Mouse (Mus musculus): Measurements from ENCODE around the gene Mmp15. TPM values are rescaled to one million over a fixed set of nuclear protein-coding genes. Genes with fewer than 3 reads are reported as not detected.

Mmp15 gene
- polyA plus RNA-seq, 1 experiment from 2014 or later = 15.3 TPM

DNA sequence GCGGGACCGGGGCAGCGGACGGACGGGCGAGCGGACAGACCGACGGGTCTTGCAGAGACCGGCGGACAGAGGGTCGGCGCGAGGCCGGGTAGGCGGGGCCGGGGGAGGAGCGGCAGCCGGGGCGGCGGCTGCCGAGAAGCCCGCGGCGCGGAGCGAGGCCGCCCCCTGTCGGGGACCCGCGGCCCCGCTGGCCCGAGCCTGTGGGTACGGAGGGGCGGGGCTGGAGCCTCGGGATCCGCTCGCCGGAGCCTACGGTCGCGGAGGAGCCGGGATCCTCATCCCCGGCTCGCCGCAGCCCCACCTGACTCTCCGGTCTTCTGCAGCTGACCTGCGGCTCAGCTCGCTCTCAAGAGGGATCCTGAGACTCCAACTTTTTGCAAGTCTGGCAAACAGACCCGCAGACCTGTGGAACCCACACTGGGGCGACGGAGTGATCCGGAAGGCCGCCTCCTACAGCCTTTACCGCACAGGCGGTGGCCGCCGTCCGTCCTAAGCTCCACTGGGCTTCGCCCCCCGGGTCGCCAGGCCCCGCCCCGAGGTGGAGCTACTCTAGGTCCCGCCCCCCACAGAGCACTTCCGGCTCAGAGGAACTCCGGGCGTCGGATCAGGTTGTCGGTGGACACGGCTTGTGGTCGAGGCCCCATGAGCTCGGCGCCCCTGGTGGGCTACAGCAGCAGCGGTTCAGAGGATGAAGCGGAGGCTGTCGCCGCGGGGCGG lies 20.2 kb upstream of the Mmp15 start, which contains the start of the genes Zfp319 and Usb1:
TSS of gene Zfp319 (minus strand) at position 231 of the 717 bp plus-strand sequence.
TSS of gene Usb1 (plus strand) at position 565 of the 717 bp plus-strand sequence.
- ATAC-seq (ENCODE audit: low read depth) (peak; percentile 94), DNase-seq (ENCODE audit: low spot score) (peak; percentile 97)
- Histone ChIP-seq H3K9ac (ENCODE audit: low read depth, low read length) (peak within 1 kb of the TSS; percentile 89), H3K36me3 (ENCODE audit: control insufficient read depth, insufficient read depth, low read length) (peaks cover 45% of the 10 kb centered on the region), H3K9me3 (ENCODE audit: control insufficient read depth, low read length) (0 out of 2 replicates have a peak, but pooled peaks cover 4% of the 10 kb centered on the region), H3K4me2 (ENCODE audit: low read depth, low read length) (peak within 1 kb of the TSS; percentile 84), H3K4me1 (ENCODE audit: control insufficient read depth, insufficient read depth, low read length) (peaks cover 12% of the 10 kb centered on the region), H3K27me3 (replicated peaks; ENCODE audit: control insufficient read depth, insufficient read depth, low read length) (no peaks in the 10 kb centered on the region), H3K4me3 (ENCODE audit: low read depth, low read length) (peak within 1 kb of the TSS; percentile 73), H3K27ac (replicated peaks; ENCODE audit: low read depth, low read length) (peak within 1 kb of the TSS; percentile 98)
- WGBS = 1% methylated on average over 11 of the region's 80 CpGs

DNA sequence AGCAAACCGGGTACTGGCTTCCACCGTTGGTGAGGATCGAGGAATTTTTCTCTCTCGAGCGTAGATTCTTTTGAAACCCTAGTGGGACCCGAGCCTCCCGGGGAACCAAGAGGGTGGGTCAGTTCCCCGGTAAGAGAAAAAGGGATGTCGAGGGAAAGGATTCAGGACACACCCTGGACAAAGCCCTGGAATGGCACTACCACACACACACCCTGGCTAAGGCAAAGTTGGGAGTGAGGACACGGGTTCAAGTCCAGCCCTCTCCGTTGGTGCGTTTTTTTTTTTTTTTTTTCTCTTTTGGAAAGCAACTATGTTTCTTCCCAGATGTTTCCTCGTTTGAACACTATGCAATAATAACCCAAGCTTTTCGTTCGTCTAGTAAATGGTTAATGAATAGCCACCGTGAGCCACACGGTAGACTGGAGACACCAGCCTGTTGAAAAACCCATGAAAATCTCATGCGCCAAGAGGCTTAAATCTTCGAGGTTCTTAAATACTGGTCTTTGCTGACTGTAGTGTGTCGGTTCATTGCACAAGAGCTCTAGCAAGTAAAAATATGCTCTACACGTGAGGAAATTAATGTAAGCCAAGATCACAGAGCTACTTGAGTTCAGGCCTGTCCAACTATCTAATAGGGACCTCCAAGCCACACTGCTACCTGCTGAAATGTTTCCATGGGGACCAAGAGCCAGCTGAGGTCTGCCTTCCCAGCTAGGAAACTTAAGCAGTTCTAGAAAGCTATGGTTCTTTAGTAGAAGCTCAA lies 19.4 kb upstream of the Mmp15 start:
- Histone ChIP-seq H3K9me3 (ENCODE audit: control insufficient read depth, low read length) (0 out of 2 replicates have a peak, but pooled peaks cover 4% of the 10 kb centered on the region), H3K27ac (replicated peaks; ENCODE audit: low read depth, low read length) (peak overlapping the region; percentile 98), H3K4me1 (ENCODE audit: control insufficient read depth, insufficient read depth, low read length) (peaks cover 12% of the 10 kb centered on the region), H3K9ac (ENCODE audit: low read depth, low read length) (peak overlapping the region; percentile 89), H3K4me2 (ENCODE audit: low read depth, low read length) (peak overlapping the region; percentile 84), H3K4me3 (ENCODE audit: low read depth, low read length) (peak overlapping the region; percentile 73), H3K27me3 (replicated peaks; ENCODE audit: control insufficient read depth, insufficient read depth, low read length) (no peaks in the 10 kb centered on the region), H3K36me3 (ENCODE audit: control insufficient read depth, insufficient read depth, low read length) (peaks cover 44% of the 10 kb centered on the region)
- DNase-seq (ENCODE audit: low spot score) (no peak), ATAC-seq (ENCODE audit: low read depth) (no peak)
- 26% methylated on average over 21 of the region's 21 CpGs for WGBS

GRCm38 (mm10) chr8:95335706-95336105 lies 16.4 kb upstream of the Mmp15 start:
- ATAC-seq (ENCODE audit: low read depth) = no peak

GRCm38 (mm10) chr8:95336363-95336762 lies 15.7 kb upstream of the Mmp15 start:
- H3K27me3 ChIP-seq (replicated peaks; ENCODE audit: control insufficient read depth, insufficient read depth, low read length) = no peaks in the 10 kb centered on the region
- 0 out of 2 replicates have a peak, but pooled peaks cover 4% of the 10 kb centered on the region for H3K9me3 ChIP-seq (ENCODE audit: control insufficient read depth, low read length)
- DNase-seq (ENCODE audit: low spot score) (no peak), ATAC-seq (ENCODE audit: low read depth) (no peak)
- H3K4me3 ChIP-seq (ENCODE audit: low read depth, low read length) = no peak overlapping the region
- H3K9ac ChIP-seq (ENCODE audit: low read depth, low read length) = no peak overlapping the region
- H3K27ac ChIP-seq (replicated peaks; ENCODE audit: low read depth, low read length) = no peak overlapping the region
- H3K4me2 ChIP-seq (ENCODE audit: low read depth, low read length) = no peak overlapping the region
- peaks cover 6% of the 10 kb centered on the region; the same call in 1 of the 2 replicates for H3K4me1 ChIP-seq (ENCODE audit: control insufficient read depth, insufficient read depth, low read length)
- peaks cover 55% of the 10 kb centered on the region for H3K36me3 ChIP-seq (ENCODE audit: control insufficient read depth, insufficient read depth, low read length)

More at GRCm38 (mm10) chr8:95335706-95336105, 16.4 kb upstream of the Mmp15 start:
- WGBS = 91% methylated on average over 1 of the region's 1 CpGs
- Histone ChIP-seq H3K27ac (replicated peaks; ENCODE audit: low read depth, low read length) (no peak overlapping the region), H3K9ac (ENCODE audit: low read depth, low read length) (no peak overlapping the region), H3K4me3 (ENCODE audit: low read depth, low read length) (no peak overlapping the region), H3K4me1 (ENCODE audit: control insufficient read depth, insufficient read depth, low read length) (peaks cover 6% of the 10 kb centered on the region; the same call in 1 of the 2 replicates), H3K4me2 (ENCODE audit: low read depth, low read length) (no peak overlapping the region), H3K36me3 (ENCODE audit: control insufficient read depth, insufficient read depth, low read length) (peaks cover 53% of the 10 kb centered on the region), H3K9me3 (ENCODE audit: control insufficient read depth, low read length) (0 out of 2 replicates have a peak, but pooled peaks cover 4% of the 10 kb centered on the region), H3K27me3 (replicated peaks; ENCODE audit: control insufficient read depth, insufficient read depth, low read length) (no peaks in the 10 kb centered on the region)
- DNase-seq (ENCODE audit: low spot score) = no peak

DNA sequence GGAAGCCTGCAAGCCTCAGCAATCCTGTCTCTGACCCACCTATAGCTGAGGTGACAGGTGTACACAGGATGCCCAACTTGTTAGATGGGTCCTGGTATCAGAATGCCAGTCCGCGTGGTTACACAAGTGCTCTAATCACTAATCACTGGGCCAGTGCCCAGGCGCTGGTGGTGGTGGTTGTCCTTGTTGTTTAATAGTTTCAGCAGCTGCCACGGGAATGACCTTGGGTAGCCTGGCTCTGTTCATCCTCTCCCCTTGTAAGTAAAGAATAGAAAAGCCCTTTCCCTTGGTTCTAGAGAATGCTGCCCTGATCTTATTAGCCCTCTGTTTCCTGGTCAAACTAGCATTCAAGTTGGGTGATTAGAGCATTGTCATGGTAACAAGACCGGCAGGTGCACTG lies 10.3 kb upstream of the Mmp15 start:
- Histone ChIP-seq H3K36me3 (ENCODE audit: control insufficient read depth, insufficient read depth, low read length) (peaks cover 75% of the 10 kb centered on the region), H3K4me1 (ENCODE audit: control insufficient read depth, insufficient read depth, low read length) (no peaks in the 10 kb centered on the region; the same call in 1 of the 2 replicates), H3K27ac (replicated peaks; ENCODE audit: low read depth, low read length) (no peak overlapping the region), H3K9me3 (ENCODE audit: control insufficient read depth, low read length) (no peaks in the 10 kb centered on the region), H3K4me2 (ENCODE audit: low read depth, low read length) (no peak overlapping the region), H3K9ac (ENCODE audit: low read depth, low read length) (no peak overlapping the region), H3K27me3 (replicated peaks; ENCODE audit: control insufficient read depth, insufficient read depth, low read length) (no peaks in the 10 kb centered on the region), H3K4me3 (ENCODE audit: low read depth, low read length) (no peak overlapping the region)
- no peak for DNase-seq (ENCODE audit: low spot score)
- 66% methylated on average over 5 of the region's 5 CpGs for WGBS
- no peak for ATAC-seq (ENCODE audit: low read depth)

GRCm38 (mm10) chr8:95344668-95345067 lies 7.4 kb upstream of the Mmp15 start:
- Histone ChIP-seq H3K9ac (ENCODE audit: low read depth, low read length) (no peak overlapping the region), H3K36me3 (ENCODE audit: control insufficient read depth, insufficient read depth, low read length) (peaks cover 48% of the 10 kb centered on the region), H3K4me2 (ENCODE audit: low read depth, low read length) (no peak overlapping the region), H3K9me3 (ENCODE audit: control insufficient read depth, low read length) (no peaks in the 10 kb centered on the region), H3K4me1 (ENCODE audit: control insufficient read depth, insufficient read depth, low read length) (peaks cover 11% of the 10 kb centered on the region), H3K27me3 (replicated peaks; ENCODE audit: control insufficient read depth, insufficient read depth, low read length) (no peaks in the 10 kb centered on the region; the same call in 1 of the 2 replicates), H3K27ac (replicated peaks; ENCODE audit: low read depth, low read length) (no peak overlapping the region), H3K4me3 (ENCODE audit: low read depth, low read length) (no peak overlapping the region)
- no peak for DNase-seq (ENCODE audit: low spot score)
- ATAC-seq (ENCODE audit: low read depth) = no peak
- 69% methylated on average over 6 of the region's 6 CpGs for WGBS

GRCm38 (mm10) chr8:95346643-95347545 lies 5.2 kb upstream of the Mmp15 start:
- Histone ChIP-seq H3K4me2 (ENCODE audit: low read depth, low read length) (no peak overlapping the region), H3K27me3 (replicated peaks; ENCODE audit: control insufficient read depth, insufficient read depth, low read length) (peaks cover 7% of the 10 kb centered on the region), H3K9ac (ENCODE audit: low read depth, low read length) (no peak overlapping the region), H3K27ac (replicated peaks; ENCODE audit: low read depth, low read length) (no peak overlapping the region), H3K36me3 (ENCODE audit: control insufficient read depth, insufficient read depth, low read length) (peaks cover 32% of the 10 kb centered on the region), H3K9me3 (ENCODE audit: control insufficient read depth, low read length) (no peaks in the 10 kb centered on the region), H3K4me1 (ENCODE audit: control insufficient read depth, insufficient read depth, low read length) (peaks cover 11% of the 10 kb centered on the region), H3K4me3 (ENCODE audit: low read depth, low read length) (no peak overlapping the region)
- ATAC-seq (ENCODE audit: low read depth) (peak; percentile 9; the same call in 1 of the 2 replicates), DNase-seq (ENCODE audit: low spot score) (peak; percentile 85)
- 36% methylated on average over 8 of the region's 8 CpGs for WGBS

GRCm38 (mm10) chr8:95348356-95348755 lies 3.7 kb upstream of the Mmp15 start:
- no peak for ATAC-seq (ENCODE audit: low read depth)
- WGBS = 91% methylated on average over 2 of the region's 2 CpGs
- Histone ChIP-seq H3K4me2 (ENCODE audit: low read depth, low read length) (peak overlapping the region; percentile 28; the same call in 1 of the 2 replicates), H3K9ac (ENCODE audit: low read depth, low read length) (0 out of 2 replicates have a peak overlapping the region, but pooled peaks have one; percentile 22), H3K4me3 (ENCODE audit: low read depth, low read length) (no peak overlapping the region), H3K27ac (replicated peaks; ENCODE audit: low read depth, low read length) (no peak overlapping the region), H3K9me3 (ENCODE audit: control insufficient read depth, low read length) (no peaks in the 10 kb centered on the region), H3K36me3 (ENCODE audit: control insufficient read depth, insufficient read depth, low read length) (peaks cover 23% of the 10 kb centered on the region), H3K27me3 (replicated peaks; ENCODE audit: control insufficient read depth, insufficient read depth, low read length) (peaks cover 7% of the 10 kb centered on the region), H3K4me1 (ENCODE audit: control insufficient read depth, insufficient read depth, low read length) (peaks cover 11% of the 10 kb centered on the region)
- DNase-seq (ENCODE audit: low spot score) = no peak
